Mouse (Mus musculus) hindbrain, embryonic 12.5 days (tissue): ENCODE results near the gene Mrtfb. TPM values are rescaled to one million over a fixed set of nuclear protein-coding genes. Genes with fewer than 3 reads are reported as not detected.

Experiments
- ATAC-seq: fragments of 200-750 bp; cut with Nextera tagmentation; 2 replicates; pipeline ENCODE4 v1.8.0; 2017; ENCODE audit warnings: moderate TSS enrichment; ENCODE audit not compliant: low FRiP score
- H3K27ac ChIP-seq: fragments of 300-500 bp; sonication (generic); 2 replicates; pipeline ENCODE4 v1.5.1; 2016; ENCODE audit warnings: mild to moderate bottlenecking
- H3K27me3 ChIP-seq: fragments of 300-500 bp; sonication (generic); 2 replicates; pipeline ENCODE4 v1.6.1; 2016; ENCODE audit warnings: mild to moderate bottlenecking
- H3K36me3 ChIP-seq: fragments of 300-500 bp; sonication (generic); 2 replicates; pipeline ENCODE4 v1.6.1; 2016; ENCODE audit warnings: mild to moderate bottlenecking
- H3K4me1 ChIP-seq: fragments of 300-500 bp; sonication (generic); 2 replicates; pipeline ENCODE4 v1.6.1; 2016
- H3K4me2 ChIP-seq: fragments of 300-500 bp; sonication (generic); replicated peaks from 2 replicates; pipeline ENCODE4 v1.6.1; 2016; ENCODE audit warnings: mild to moderate bottlenecking
- H3K4me3 ChIP-seq: fragments of 300-500 bp; sonication (generic); 2 replicates; pipeline ENCODE4 v1.5.1; 2016; ENCODE audit warnings: mild to moderate bottlenecking
- H3K9ac ChIP-seq: fragments of 300-500 bp; sonication (generic); 2 replicates; pipeline ENCODE4 v1.6.1; 2016; ENCODE audit warnings: mild to moderate bottlenecking, moderate library complexity
- H3K9me3 ChIP-seq: fragments of 300-500 bp; sonication (generic); replicated peaks from 2 replicates; pipeline ENCODE4 v1.6.1; 2016; ENCODE audit warnings: mild to moderate bottlenecking
- WGBS: fragments of 180-500 bp; shearing (Covaris S2); methylation state at CpG from one replicate; pipeline ENCODE4 v1.1.7; 2016; 5-methylcytosine and 5-hydroxymethylcytosine counted together
- polyA plus RNA-seq: library from polyadenylated mRNA; unstranded; fragments of >200 nt; fragmentation: Nextera tagmentation; extraction: Ambion mirVana; gene quantifications from 2 replicates; pipeline ENCODE4 v1.2.1, GENCODE M21; 2016

The Mrtfb gene
- polyA plus RNA-seq, 1 experiment from 2014 or later: 15.9 TPM

DNA sequence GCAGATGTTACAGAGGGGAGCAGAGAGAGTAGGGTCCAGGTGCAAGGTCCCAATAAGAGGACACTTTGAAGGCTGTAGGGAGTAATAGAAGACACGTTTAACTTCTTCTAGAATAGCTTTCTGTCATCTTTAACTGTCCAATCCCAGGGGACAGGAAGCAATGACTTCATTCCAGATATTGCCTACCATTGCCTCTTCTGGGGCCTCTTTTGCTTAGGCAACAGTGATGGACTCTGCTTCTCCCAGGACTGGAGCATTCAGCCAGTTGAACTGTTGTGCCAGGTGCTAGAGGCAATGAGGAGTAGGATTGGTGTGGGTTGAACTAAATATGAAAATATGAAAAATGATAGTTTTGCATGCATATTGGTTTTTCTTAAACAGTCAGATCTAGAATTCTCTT lies 41.6 kb downstream of the Mrtfb start:
- Histone ChIP-seq H3K4me2 (no peak overlapping the region), H3K27me3 (no peaks in the 10 kb centered on the region), H3K9ac (no peak overlapping the region), H3K4me3 (no peak overlapping the region), H3K4me1 (no peaks in the 10 kb centered on the region), H3K27ac (no peak overlapping the region), H3K9me3 (no peaks in the 10 kb centered on the region), H3K36me3 (no peaks in the 10 kb centered on the region)
- WGBS: 77% methylated on average over 1 of the region's 1 CpGs
- ATAC-seq: no peak

DNA sequence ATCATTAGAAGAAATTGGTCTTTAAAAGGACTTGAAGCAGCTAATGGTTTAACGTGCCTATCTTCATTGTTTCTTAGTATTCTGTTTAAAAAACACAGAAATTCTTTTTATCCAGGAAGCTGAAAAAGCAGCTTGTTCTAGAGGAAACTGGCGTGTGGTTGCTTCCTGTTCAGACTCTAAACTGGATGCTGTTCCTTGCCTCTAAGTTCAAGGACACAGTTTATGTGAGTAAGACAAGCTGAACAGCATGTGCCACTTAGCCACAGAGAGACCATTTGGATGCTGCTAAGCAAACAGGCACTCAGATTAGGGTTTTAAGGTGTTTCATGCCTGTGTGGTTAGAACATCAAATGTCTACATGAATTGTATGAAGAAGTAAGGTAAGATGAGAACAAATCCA lies 42.7 kb downstream of the Mrtfb start:
- no peak overlapping the region for H3K4me2 ChIP-seq
- H3K4me1 ChIP-seq: no peaks in the 10 kb centered on the region
- H3K36me3 ChIP-seq: no peaks in the 10 kb centered on the region
- no peak overlapping the region for H3K9ac ChIP-seq
- no peak overlapping the region for H3K4me3 ChIP-seq
- no peak for ATAC-seq
- whole genome bisulfite sequencing: 82% methylated on average over 2 of the region's 2 CpGs
- no peaks in the 10 kb centered on the region for H3K9me3 ChIP-seq
- H3K27me3 ChIP-seq: no peaks in the 10 kb centered on the region
- no peak overlapping the region for H3K27ac ChIP-seq

DNA sequence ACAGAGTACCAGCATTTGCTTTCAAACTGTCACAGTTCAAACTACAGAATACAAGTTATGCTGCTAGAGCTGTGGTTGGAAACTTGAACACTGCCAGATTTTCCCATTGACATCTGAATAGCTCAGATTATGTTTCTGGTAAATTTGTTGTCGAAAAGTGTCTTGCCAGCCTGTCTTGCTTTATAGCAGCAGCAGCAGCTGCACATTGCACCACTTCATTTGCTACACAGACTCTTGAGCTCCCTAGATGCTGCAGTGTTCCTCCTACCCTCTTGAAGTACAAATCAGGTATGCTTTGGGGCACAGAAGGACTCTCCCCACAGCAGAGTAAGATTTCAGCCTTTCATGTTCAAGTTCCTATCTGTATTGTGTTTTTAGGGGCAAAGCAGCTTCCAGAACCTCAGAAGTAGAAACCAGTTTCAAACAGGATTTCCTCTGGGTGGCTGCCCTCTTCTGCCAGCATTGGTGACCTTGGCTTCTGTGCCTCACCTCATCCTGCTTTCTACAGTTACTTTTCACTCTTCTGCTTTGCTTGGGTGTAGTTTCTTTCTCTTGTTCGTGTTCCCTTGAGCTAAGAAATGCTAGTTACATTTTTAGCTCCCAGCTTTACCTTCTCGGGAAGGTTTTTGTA lies 49.9 kb downstream of the Mrtfb start:
- Histone ChIP-seq H3K4me3 (no peak overlapping the region), H3K4me2 (no peak overlapping the region), H3K27me3 (no peaks in the 10 kb centered on the region), H3K4me1 (no peaks in the 10 kb centered on the region), H3K36me3 (no peaks in the 10 kb centered on the region), H3K27ac (no peak overlapping the region), H3K9me3 (no peaks in the 10 kb centered on the region), H3K9ac (no peak overlapping the region)
- ATAC-seq: no peak
- 83% methylated on average over 3 of the region's 3 CpGs for WGBS

DNA sequence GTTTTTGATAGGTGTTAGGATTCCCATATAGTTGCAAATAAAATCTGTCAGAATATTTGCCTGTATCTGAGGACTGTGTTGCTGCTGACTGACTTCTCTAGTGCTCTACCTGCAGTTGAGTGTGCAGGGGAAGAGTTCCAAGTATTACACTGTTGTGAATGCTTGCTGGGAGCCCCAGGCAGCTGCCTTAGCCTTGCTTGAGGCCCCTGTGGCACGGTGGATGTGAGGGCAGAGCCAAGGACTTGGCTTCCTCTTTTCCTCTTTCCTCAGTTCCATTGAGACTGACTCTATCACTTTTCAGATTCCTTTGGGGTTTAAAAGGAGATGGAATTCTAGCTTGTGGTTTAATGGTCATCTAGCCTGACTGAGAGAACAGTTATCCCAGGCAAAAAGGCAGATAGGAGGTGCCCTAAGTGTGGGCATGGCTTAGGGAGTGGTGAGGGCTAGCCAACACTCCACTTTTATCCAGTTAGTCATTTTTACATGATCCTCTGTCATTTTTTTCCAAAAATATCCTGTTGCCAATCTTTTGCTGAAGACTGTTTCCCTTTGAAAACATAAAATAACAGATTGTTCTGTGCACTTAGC lies 53.9 kb downstream of the Mrtfb start:
- ATAC-seq: no peak
- Histone ChIP-seq H3K9ac (no peak overlapping the region), H3K4me3 (no peak overlapping the region), H3K9me3 (no peaks in the 10 kb centered on the region), H3K4me2 (no peak overlapping the region), H3K4me1 (no peaks in the 10 kb centered on the region), H3K36me3 (no peaks in the 10 kb centered on the region), H3K27me3 (no peaks in the 10 kb centered on the region), H3K27ac (no peak overlapping the region)
- WGBS: 57% methylated on average over 1 of the region's 1 CpGs

DNA sequence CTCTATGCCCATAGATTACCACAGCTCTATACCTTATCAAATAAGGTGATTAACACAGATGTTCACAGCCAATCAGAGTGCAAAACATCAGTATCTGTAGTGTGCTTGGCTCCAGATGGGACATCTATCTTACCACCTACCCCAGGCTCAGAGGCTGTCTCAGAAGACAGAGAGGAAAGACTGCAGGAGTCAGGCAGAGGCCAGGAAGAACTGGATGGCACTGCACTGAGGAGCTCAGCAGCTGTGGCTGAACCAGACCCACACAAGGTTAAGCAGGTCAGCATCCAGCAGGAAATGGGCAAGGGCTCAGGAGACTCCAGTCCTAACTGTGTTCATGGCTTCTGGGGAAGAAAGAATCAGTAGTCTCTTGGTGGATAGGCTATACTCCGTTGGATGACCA lies 55.1 kb downstream of the Mrtfb start:
- ATAC-seq: no peak
- Histone ChIP-seq H3K9ac (no peak overlapping the region), H3K27me3 (no peaks in the 10 kb centered on the region), H3K4me2 (no peak overlapping the region), H3K27ac (no peak overlapping the region), H3K9me3 (no peaks in the 10 kb centered on the region), H3K36me3 (no peaks in the 10 kb centered on the region), H3K4me3 (no peak overlapping the region), H3K4me1 (no peaks in the 10 kb centered on the region)
- 84% methylated on average over 1 of the region's 1 CpGs for WGBS

DNA sequence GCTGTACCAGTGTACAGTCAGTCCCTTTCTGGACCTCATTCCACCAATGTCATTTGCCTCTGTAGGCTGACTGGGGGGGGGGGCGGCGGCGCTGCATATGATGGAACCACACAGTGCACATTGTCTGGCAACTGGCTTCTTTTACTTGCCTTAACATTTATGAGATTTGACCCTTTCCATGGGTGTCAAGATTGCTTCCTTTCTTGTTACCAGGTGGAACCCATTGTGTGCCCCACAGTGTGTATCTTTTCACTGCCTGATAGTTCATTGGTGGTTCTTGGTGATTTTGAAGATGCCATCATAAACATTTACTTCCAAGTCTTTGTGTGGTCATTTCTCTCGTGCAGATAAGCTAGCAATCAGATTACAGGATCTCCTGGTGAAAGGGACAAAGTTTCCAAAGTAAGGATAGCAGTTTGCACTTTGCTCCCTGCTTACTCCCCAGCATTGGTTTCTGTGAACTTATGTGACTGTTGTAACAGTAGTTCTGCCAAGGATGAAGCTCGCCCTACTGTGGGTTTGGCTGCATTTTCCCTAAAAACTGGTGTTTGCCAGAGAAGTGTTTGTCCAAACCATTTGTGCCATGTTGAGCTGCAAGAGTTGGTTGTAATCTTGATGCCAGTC lies 56.9 kb downstream of the Mrtfb start:
- H3K4me1 ChIP-seq: no peaks in the 10 kb centered on the region
- H3K9ac ChIP-seq: no peak overlapping the region
- H3K9me3 ChIP-seq: no peaks in the 10 kb centered on the region
- no peak overlapping the region for H3K27ac ChIP-seq
- 92% methylated on average over 5 of the region's 5 CpGs for WGBS
- no peaks in the 10 kb centered on the region for H3K27me3 ChIP-seq
- no peaks in the 10 kb centered on the region for H3K36me3 ChIP-seq
- H3K4me3 ChIP-seq: no peak overlapping the region
- H3K4me2 ChIP-seq: no peak overlapping the region
- ATAC-seq: no peak

DNA sequence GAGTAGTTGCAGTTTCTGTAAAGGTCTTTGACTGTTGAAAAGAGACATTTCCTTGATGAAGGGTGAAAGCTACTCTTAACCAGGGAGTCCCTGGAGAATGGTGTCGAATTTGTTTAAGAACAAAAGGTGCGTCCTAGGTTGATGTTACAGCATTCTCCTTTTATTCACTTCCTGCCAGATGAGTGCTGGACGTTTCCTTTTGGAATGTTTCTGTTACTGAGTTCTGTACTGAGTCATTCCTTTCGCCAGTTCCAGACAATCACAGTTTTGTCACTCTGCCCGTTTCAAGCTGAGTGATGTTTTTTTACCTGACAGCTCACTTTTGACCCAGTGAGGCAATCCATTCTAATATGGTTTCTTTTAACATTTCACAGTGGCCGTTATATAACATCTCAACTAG lies 67.5 kb downstream of the Mrtfb start:
- no peak overlapping the region for H3K4me2 ChIP-seq
- 31% methylated on average over 6 of the region's 6 CpGs for WGBS
- H3K27me3 ChIP-seq: no peaks in the 10 kb centered on the region
- H3K4me3 ChIP-seq: no peak overlapping the region
- no peaks in the 10 kb centered on the region for H3K4me1 ChIP-seq
- no peak for ATAC-seq
- peaks cover 8% of the 10 kb centered on the region; the same call in 1 of the 2 replicates for H3K36me3 ChIP-seq
- H3K9ac ChIP-seq: no peak overlapping the region
- H3K9me3 ChIP-seq: no peaks in the 10 kb centered on the region
- H3K27ac ChIP-seq: no peak overlapping the region

DNA sequence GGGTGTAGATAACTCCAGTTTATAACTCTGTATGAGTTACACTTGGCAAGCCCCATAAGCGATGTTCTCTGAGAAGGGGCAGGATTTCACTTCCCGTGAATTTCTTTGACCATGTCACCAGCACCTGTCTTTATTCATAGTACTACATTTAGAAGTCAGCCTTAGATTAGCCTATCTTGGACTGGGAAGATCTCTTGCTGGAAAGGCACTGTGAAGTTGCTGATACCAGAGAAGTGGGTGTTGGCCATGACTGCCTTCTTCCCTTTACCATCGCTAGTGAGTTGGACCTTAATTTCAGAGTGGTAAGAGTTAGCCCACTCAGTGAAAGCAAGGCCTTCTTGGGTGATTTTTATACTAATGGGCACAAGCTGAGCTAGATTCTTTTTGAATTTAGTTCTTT lies 70.3 kb downstream of the Mrtfb start:
- no peak for ATAC-seq
- no peak overlapping the region for H3K4me2 ChIP-seq
- no peak overlapping the region for H3K4me3 ChIP-seq
- no peaks in the 10 kb centered on the region for H3K27me3 ChIP-seq
- H3K9ac ChIP-seq: no peak overlapping the region
- peaks cover 8% of the 10 kb centered on the region; the same call in 1 of the 2 replicates for H3K36me3 ChIP-seq
- H3K27ac ChIP-seq: no peak overlapping the region
- H3K4me1 ChIP-seq: no peaks in the 10 kb centered on the region
- 96% methylated on average over 3 of the region's 3 CpGs for WGBS
- H3K9me3 ChIP-seq: no peaks in the 10 kb centered on the region

DNA sequence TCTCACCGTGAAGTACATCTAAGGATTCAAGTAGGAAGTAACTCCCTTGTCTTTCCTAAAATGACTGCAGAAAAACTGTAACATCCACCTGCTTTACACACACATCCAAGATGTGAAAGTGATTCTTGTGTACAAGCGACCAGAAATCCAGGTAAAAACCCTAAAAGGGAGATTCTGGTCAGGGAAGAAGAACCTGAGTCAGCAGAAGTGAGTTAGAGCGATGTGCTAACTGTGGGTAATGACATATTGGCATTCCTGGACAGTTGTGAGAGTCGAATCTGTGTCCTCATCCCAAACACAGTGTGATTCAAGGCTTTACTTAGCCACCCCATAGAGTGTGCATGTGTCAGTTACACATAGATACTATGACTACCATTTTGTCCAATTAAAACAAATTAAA lies 72.4 kb downstream of the Mrtfb start:
- Histone ChIP-seq H3K4me2 (no peak overlapping the region), H3K36me3 (peaks cover 8% of the 10 kb centered on the region; the same call in 1 of the 2 replicates), H3K9me3 (no peaks in the 10 kb centered on the region), H3K4me1 (0 out of 2 replicates have a peak, but pooled peaks cover 3% of the 10 kb centered on the region), H3K9ac (no peak overlapping the region), H3K27me3 (no peaks in the 10 kb centered on the region), H3K27ac (no peak overlapping the region), H3K4me3 (no peak overlapping the region)
- 88% methylated on average over 4 of the region's 4 CpGs for WGBS
- ATAC-seq: no peak

DNA sequence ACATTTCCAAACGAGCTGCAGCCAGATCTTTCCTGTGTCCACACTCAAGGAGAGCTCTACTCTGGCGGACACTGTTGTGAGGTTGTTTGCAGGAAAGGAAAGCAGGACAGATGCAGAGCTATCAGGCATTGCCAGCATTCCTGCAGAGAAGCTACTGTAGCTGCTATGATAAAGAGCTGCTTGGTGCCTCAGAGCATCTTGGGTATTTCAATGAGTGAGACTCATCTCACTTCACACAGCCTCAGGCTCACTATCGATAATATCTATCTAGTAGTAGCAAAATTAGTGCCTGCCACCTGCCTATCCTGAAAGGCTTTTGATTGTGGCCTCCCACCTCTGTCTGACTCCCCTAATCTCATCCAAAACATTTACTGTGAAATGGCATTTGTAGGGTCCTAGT lies 73.4 kb downstream of the Mrtfb start:
- ATAC-seq: no peak
- H3K27me3 ChIP-seq: no peaks in the 10 kb centered on the region
- no peaks in the 10 kb centered on the region for H3K9me3 ChIP-seq
- no peak overlapping the region for H3K9ac ChIP-seq
- 78% methylated on average over 3 of the region's 3 CpGs for WGBS
- no peak overlapping the region for H3K27ac ChIP-seq
- no peak overlapping the region for H3K4me2 ChIP-seq
- peaks cover 8% of the 10 kb centered on the region; the same call in 1 of the 2 replicates for H3K36me3 ChIP-seq
- H3K4me1 ChIP-seq: 0 out of 2 replicates have a peak, but pooled peaks cover 3% of the 10 kb centered on the region
- H3K4me3 ChIP-seq: no peak overlapping the region

DNA sequence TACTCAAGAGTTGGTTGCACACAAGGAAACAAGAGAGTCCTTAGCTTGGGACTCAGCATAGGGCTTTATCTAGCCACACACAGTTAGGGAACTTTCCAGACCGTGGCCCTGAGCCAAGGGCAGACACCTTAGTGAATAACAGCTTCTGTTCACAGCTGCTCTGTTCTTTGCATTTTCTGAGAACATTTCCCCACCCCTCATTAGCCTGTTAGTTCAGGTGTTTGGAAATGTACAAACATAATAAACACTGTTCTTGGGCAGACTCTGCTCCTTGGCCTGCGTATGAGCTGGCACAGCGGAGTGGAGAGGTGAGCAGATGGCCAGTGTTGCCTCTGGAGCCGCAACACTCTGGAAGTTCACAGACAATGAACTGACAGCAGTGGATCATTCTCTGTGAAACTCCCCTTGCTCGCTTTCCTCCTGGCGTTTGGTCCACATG lies 74.0 kb downstream of the Mrtfb start:
- WGBS: 73% methylated on average over 6 of the region's 6 CpGs
- no peak overlapping the region for H3K4me3 ChIP-seq
- peaks cover 8% of the 10 kb centered on the region; the same call in 1 of the 2 replicates for H3K36me3 ChIP-seq
- 0 out of 2 replicates have a peak, but pooled peaks cover 3% of the 10 kb centered on the region for H3K4me1 ChIP-seq
- no peak overlapping the region for H3K9ac ChIP-seq
- no peaks in the 10 kb centered on the region for H3K27me3 ChIP-seq
- H3K27ac ChIP-seq: no peak overlapping the region
- H3K4me2 ChIP-seq: no peak overlapping the region
- no peaks in the 10 kb centered on the region for H3K9me3 ChIP-seq
- ATAC-seq: no peak

DNA sequence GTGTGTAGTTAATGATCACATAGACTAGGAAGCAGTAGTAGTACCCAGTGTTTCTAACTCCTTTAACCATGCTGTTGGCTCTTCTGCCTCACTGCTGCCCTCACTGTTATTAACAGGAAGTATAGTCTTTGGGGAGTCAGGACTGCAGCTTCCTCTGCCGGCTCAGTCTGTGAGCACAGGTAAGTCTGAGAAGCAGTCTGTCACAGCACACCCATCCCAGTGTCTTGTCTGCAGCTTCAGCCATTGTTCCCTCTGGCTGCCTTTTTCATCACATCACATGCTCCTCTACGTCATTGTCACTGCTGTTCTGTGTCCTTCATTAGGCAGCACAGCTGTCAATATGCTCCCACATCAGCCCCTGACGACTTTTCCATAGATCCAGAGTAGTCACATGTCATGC lies 75.6 kb downstream of the Mrtfb start:
- 63% methylated on average over 3 of the region's 3 CpGs for WGBS
- 0 out of 2 replicates have a peak, but pooled peaks cover 3% of the 10 kb centered on the region for H3K4me1 ChIP-seq
- H3K9ac ChIP-seq: no peak overlapping the region
- no peak for ATAC-seq
- H3K4me2 ChIP-seq: no peak overlapping the region
- H3K4me3 ChIP-seq: no peak overlapping the region
- H3K36me3 ChIP-seq: peaks cover 7% of the 10 kb centered on the region; the same call in 1 of the 2 replicates
- H3K27ac ChIP-seq: no peak overlapping the region
- no peaks in the 10 kb centered on the region for H3K27me3 ChIP-seq
- no peaks in the 10 kb centered on the region for H3K9me3 ChIP-seq
